Mouse (Mus musculus): ENCODE results near the gene Tbc1d23. TPM values are rescaled to one million over a fixed set of nuclear protein-coding genes. Genes with fewer than 3 reads are reported as not detected.
"Not testable (repeated sequence)": the region's sequence is repeated elsewhere in the genome, so short reads cannot be mapped to it uniquely, and the experiment has no call there.

Tbc1d23 gene
- total and polyA plus RNA-seq, 2 experiments from 2014 or later = 33.5 to 89.1 TPM

GRCm38 (mm10) chr16:57182037-57182436 lies 49.3 kb downstream of the Tbc1d23 start:
- H3K36me3 ChIP-seq (ENCODE audit: insufficient read depth) = peaks cover 41% of the 10 kb centered on the region
- WGBS = 90% methylated on average over 5 of the region's 5 CpGs
- no peak overlapping the region for H3K4me2 ChIP-seq (ENCODE audit: low read depth)
- TF ChIP-seq CTCF (IDR thresholded peaks at IDR 0.05; ENCODE audit: low read depth) = no peak
- no peak overlapping the region for H3K27ac ChIP-seq (ENCODE audit: low read depth, low read length)
- no peaks in the 10 kb centered on the region for H3K4me1 ChIP-seq (ENCODE audit: insufficient read depth)
- ATAC-seq (no peak), DNase-seq (no peak)
- no peaks in the 10 kb centered on the region for H3K27me3 ChIP-seq (ENCODE audit: insufficient read depth, low read length)
- H3K9me3 ChIP-seq (ENCODE audit: low read length) = no peaks in the 10 kb centered on the region
- no peak overlapping the region for H3K4me3 ChIP-seq (ENCODE audit: low read depth, low read length)
- no peak overlapping the region for H3K9ac ChIP-seq

- DNase-seq (no peak), ATAC-seq (no peak)
- H3K4me3 ChIP-seq (ENCODE audit: low read depth, low read length) = no peak overlapping the region
- TF ChIP-seq CTCF (IDR thresholded peaks at IDR 0.05; ENCODE audit: low read depth) = no peak
- H3K9ac ChIP-seq = no peak overlapping the region
- no peaks in the 10 kb centered on the region for H3K9me3 ChIP-seq (ENCODE audit: low read length)
- WGBS = 83% methylated on average over 11 of the region's 11 CpGs
- no peak overlapping the region for H3K27ac ChIP-seq (ENCODE audit: low read depth, low read length)
- H3K4me1 ChIP-seq (ENCODE audit: insufficient read depth) = no peaks in the 10 kb centered on the region
- no peaks in the 10 kb centered on the region for H3K27me3 ChIP-seq (ENCODE audit: insufficient read depth, low read length)
- H3K36me3 ChIP-seq (ENCODE audit: insufficient read depth) = peaks cover 43% of the 10 kb centered on the region
- H3K4me2 ChIP-seq (ENCODE audit: low read depth) = no peak overlapping the region
Measured at GRCm38 (mm10) chr16:57181180-57181579, 50.1 kb downstream of the Tbc1d23 start.

- H3K36me3 ChIP-seq (ENCODE audit: insufficient read depth) = peaks cover 33% of the 10 kb centered on the region
- H3K4me1 ChIP-seq (ENCODE audit: insufficient read depth) = no peaks in the 10 kb centered on the region
- H3K9me3 ChIP-seq (ENCODE audit: low read length) = no peaks in the 10 kb centered on the region
- no peak for TF ChIP-seq CTCF (IDR thresholded peaks at IDR 0.05; ENCODE audit: low read depth)
- no peak overlapping the region for H3K27ac ChIP-seq (ENCODE audit: low read depth, low read length)
- no peaks in the 10 kb centered on the region for H3K27me3 ChIP-seq (ENCODE audit: insufficient read depth, low read length)
- no peak overlapping the region for H3K9ac ChIP-seq
- no peak overlapping the region for H3K4me2 ChIP-seq (ENCODE audit: low read depth)
- no peak overlapping the region for H3K4me3 ChIP-seq (ENCODE audit: low read depth, low read length)
- no peak for DNase-seq
- WGBS = 90% methylated on average over 10 of the region's 10 CpGs
- ATAC-seq = 0 out of 2 replicates have a peak, but pooled peaks have one; percentile 14
Measured at GRCm38 (mm10) chr16:57177664-57178063, 53.6 kb downstream of the Tbc1d23 start.

DNA sequence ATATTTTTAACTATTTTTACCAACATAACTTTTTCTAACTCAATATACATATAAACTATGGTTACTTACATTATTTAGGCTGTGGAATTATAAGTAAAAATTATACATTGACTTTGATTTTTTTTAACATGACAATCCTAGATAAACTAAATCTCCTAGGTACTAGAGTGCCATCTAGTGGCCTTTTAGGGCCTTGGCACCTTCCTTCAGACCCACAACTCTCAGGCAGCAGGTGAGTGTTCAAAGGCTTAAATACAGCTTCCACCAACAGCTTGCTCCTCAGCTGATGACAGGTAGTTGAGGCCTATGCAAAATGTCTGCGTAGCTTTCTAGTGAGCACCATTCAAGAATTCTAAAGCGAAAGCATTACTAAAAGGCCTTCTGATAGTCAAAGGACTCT lies 54.0 kb downstream of the Tbc1d23 start:
- peaks cover 33% of the 10 kb centered on the region for H3K36me3 ChIP-seq (ENCODE audit: insufficient read depth)
- no peaks in the 10 kb centered on the region for H3K4me1 ChIP-seq (ENCODE audit: insufficient read depth)
- ATAC-seq (peak; percentile 73; the same call in 1 of the 2 replicates), DNase-seq (peak; percentile 70)
- no peaks in the 10 kb centered on the region for H3K27me3 ChIP-seq (ENCODE audit: insufficient read depth, low read length)
- H3K4me2 ChIP-seq (ENCODE audit: low read depth) = no peak overlapping the region
- no peak overlapping the region for H3K4me3 ChIP-seq (ENCODE audit: low read depth, low read length)
- H3K27ac ChIP-seq (ENCODE audit: low read depth, low read length) = no peak overlapping the region
- no peak overlapping the region for H3K9ac ChIP-seq
- no peaks in the 10 kb centered on the region for H3K9me3 ChIP-seq (ENCODE audit: low read length)
- TF ChIP-seq CTCF (IDR thresholded peaks at IDR 0.05; ENCODE audit: low read depth) = peak; percentile 75
- 65% methylated on average over 2 of the region's 2 CpGs for WGBS

- H3K4me2 ChIP-seq (ENCODE audit: low read depth) = no peak overlapping the region
- ATAC-seq (no peak), DNase-seq (no peak)
- 88% methylated on average over 7 of the region's 7 CpGs for WGBS
- no peak for TF ChIP-seq CTCF (IDR thresholded peaks at IDR 0.05; ENCODE audit: low read depth)
- H3K27me3 ChIP-seq (ENCODE audit: insufficient read depth, low read length) = no peaks in the 10 kb centered on the region
- no peak overlapping the region for H3K27ac ChIP-seq (ENCODE audit: low read depth, low read length)
- no peak overlapping the region for H3K4me3 ChIP-seq (ENCODE audit: low read depth, low read length)
- peaks cover 26% of the 10 kb centered on the region for H3K36me3 ChIP-seq (ENCODE audit: insufficient read depth)
- no peaks in the 10 kb centered on the region for H3K4me1 ChIP-seq (ENCODE audit: insufficient read depth)
- no peak overlapping the region for H3K9ac ChIP-seq
- H3K9me3 ChIP-seq (ENCODE audit: low read length) = no peaks in the 10 kb centered on the region
Measured at GRCm38 (mm10) chr16:57176276-57176675, 55.0 kb downstream of the Tbc1d23 start.

- Histone ChIP-seq H3K27me3 (ENCODE audit: insufficient read depth, low read length) (no peaks in the 10 kb centered on the region), H3K9ac (no peak overlapping the region), H3K4me2 (ENCODE audit: low read depth) (no peak overlapping the region), H3K27ac (ENCODE audit: low read depth, low read length) (no peak overlapping the region), H3K36me3 (ENCODE audit: insufficient read depth) (peaks cover 31% of the 10 kb centered on the region), H3K4me3 (ENCODE audit: low read depth, low read length) (no peak overlapping the region), H3K4me1 (ENCODE audit: insufficient read depth) (no peaks in the 10 kb centered on the region), H3K9me3 (ENCODE audit: low read length) (no peaks in the 10 kb centered on the region)
- 72% methylated on average over 2 of the region's 2 CpGs for WGBS
- no peak for ATAC-seq
- no peak for TF ChIP-seq CTCF (IDR thresholded peaks at IDR 0.05; ENCODE audit: low read depth)
- DNase-seq = no peak
Measured at GRCm38 (mm10) chr16:57175751-57176150, 55.6 kb downstream of the Tbc1d23 start.

- H3K4me2 ChIP-seq (ENCODE audit: low read depth); H3K27ac ChIP-seq (ENCODE audit: low read depth, low read length); DNase-seq; H3K9ac ChIP-seq; H3K9me3 ChIP-seq (ENCODE audit: low read length); H3K4me3 ChIP-seq (ENCODE audit: low read depth, low read length); H3K4me1 ChIP-seq (ENCODE audit: insufficient read depth); ATAC-seq; H3K27me3 ChIP-seq (ENCODE audit: insufficient read depth, low read length): not testable (repeated sequence)
- H3K36me3 ChIP-seq (ENCODE audit: insufficient read depth) = peaks cover 25% of the 10 kb centered on the region
Measured at GRCm38 (mm10) chr16:57174480-57174879, 56.8 kb downstream of the Tbc1d23 start.

DNA sequence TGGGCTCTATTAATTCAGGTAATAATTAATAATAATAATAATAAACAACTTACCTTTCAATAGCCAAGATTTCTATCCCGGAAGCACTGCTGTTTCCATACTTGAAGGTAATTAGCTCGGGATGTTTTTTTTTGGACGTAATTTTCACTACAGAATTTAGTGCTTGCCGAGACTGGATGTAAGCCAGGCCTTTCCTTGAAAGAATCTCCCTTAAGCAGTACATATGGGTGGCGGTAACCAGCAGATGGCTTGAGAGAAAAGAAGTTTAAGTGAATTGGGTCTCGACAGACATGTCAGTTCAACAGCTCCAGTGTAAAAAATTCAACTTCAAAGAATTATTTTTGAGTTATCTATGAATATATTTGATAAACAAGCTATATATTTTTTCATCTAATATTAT lies 59.7 kb downstream of the Tbc1d23 start:
- Histone ChIP-seq H3K4me3 (ENCODE audit: low read depth, low read length) (no peak overlapping the region), H3K36me3 (ENCODE audit: insufficient read depth) (peaks cover 23% of the 10 kb centered on the region), H3K9ac (no peak overlapping the region), H3K9me3 (ENCODE audit: low read length) (no peaks in the 10 kb centered on the region), H3K27me3 (ENCODE audit: insufficient read depth, low read length) (no peaks in the 10 kb centered on the region), H3K4me1 (ENCODE audit: insufficient read depth) (peaks cover 6% of the 10 kb centered on the region; the same call in 1 of the 2 replicates), H3K27ac (ENCODE audit: low read depth, low read length) (no peak overlapping the region), H3K4me2 (ENCODE audit: low read depth) (no peak overlapping the region)
- DNase-seq (peak; percentile 56), ATAC-seq (no peak)
- WGBS = 60% methylated on average over 6 of the region's 6 CpGs
- no peak for TF ChIP-seq CTCF (IDR thresholded peaks at IDR 0.05; ENCODE audit: low read depth)
